Mouse (Mus musculus): ENCODE measurements at regions not wholly inside any gene's neighbourhood (a gene's known extent, or its start where the extent isn't known, plus 50 kb on each side); places are given as distances from the start of the nearest gene placed in this dataset.
A peak's percentile ranks its signal among the peaks of the same experiment; 100 is the strongest.

GRCm38 (mm10) chr19:60148313-60148965 is 78.1 kb downstream of the Fam204a start:
- 0 out of 2 replicates have a peak overlapping the region, but pooled peaks have one; percentile 15 for H3K27ac ChIP-seq
- H3K9ac ChIP-seq, result no peak overlapping the region
- H3K4me1 ChIP-seq, result peaks cover 41% of the 10 kb centered on the region
- no peaks in the 10 kb centered on the region for H3K9me3 ChIP-seq (replicated peaks)
- H3K36me3 ChIP-seq (ENCODE audit: poor library complexity, severe bottlenecking), result no peaks in the 10 kb centered on the region
- H3K4me2 ChIP-seq, result peak overlapping the region; percentile 48
- peak; percentile 66 for ATAC-seq
- peaks cover 58% of the 10 kb centered on the region for H3K27me3 ChIP-seq
- H3K4me3 ChIP-seq, result 0 out of 2 replicates have a peak overlapping the region, but pooled peaks have one; percentile 1
- 4% methylated on average over 8 of the region's 8 CpGs for WGBS

- Histone ChIP-seq H3K27ac (peak overlapping the region; percentile 58), H3K9me3 (replicated peaks) (no peaks in the 10 kb centered on the region), H3K4me2 (peak overlapping the region; percentile 48), H3K27me3 (peaks cover 65% of the 10 kb centered on the region), H3K36me3 (ENCODE audit: poor library complexity, severe bottlenecking) (no peaks in the 10 kb centered on the region), H3K4me1 (peaks cover 37% of the 10 kb centered on the region), H3K4me3 (peak overlapping the region; percentile 28), H3K9ac (peak overlapping the region; percentile 59)
- 21% methylated on average over 10 of the region's 10 CpGs for WGBS
- no peak for ATAC-seq
Measured at GRCm38 (mm10) chr19:60146451-60147190, 79.9 kb downstream of the Fam204a start.

GRCm38 (mm10) chr19:60145242-60145641 is 81.3 kb downstream of the Fam204a start:
- WGBS, result 45% methylated on average over 5 of the region's 5 CpGs
- Histone ChIP-seq H3K4me2 (peak overlapping the region; percentile 56), H3K27ac (no peak overlapping the region), H3K9me3 (replicated peaks) (no peaks in the 10 kb centered on the region), H3K4me1 (peaks cover 37% of the 10 kb centered on the region), H3K9ac (peak overlapping the region; percentile 43), H3K36me3 (ENCODE audit: poor library complexity, severe bottlenecking) (no peaks in the 10 kb centered on the region), H3K27me3 (peaks cover 72% of the 10 kb centered on the region), H3K4me3 (peak overlapping the region; percentile 39)
- ATAC-seq, result no peak

- H3K4me2 ChIP-seq, result peak overlapping the region; percentile 56
- peak; percentile 79 for ATAC-seq
- peak overlapping the region; percentile 43 for H3K9ac ChIP-seq
- peak overlapping the region; percentile 39 for H3K4me3 ChIP-seq
- peaks cover 31% of the 10 kb centered on the region for H3K4me1 ChIP-seq
- H3K27me3 ChIP-seq, result peaks cover 65% of the 10 kb centered on the region
- H3K9me3 ChIP-seq (replicated peaks), result no peaks in the 10 kb centered on the region
- WGBS, result 3% methylated on average over 20 of the region's 20 CpGs
- no peaks in the 10 kb centered on the region for H3K36me3 ChIP-seq (ENCODE audit: poor library complexity, severe bottlenecking)
- H3K27ac ChIP-seq, result no peak overlapping the region; the same call in 1 of the 2 replicates
Measured at GRCm38 (mm10) chr19:60144336-60144989, 82.0 kb downstream of the Fam204a start.

GRCm38 (mm10) chr19:60138881-60139280 is 87.6 kb downstream of the Fam204a start:
- no peak overlapping the region for H3K27ac ChIP-seq
- no peaks in the 10 kb centered on the region for H3K9me3 ChIP-seq (replicated peaks)
- WGBS, result 84% methylated on average over 2 of the region's 2 CpGs
- H3K4me3 ChIP-seq, result no peak overlapping the region
- H3K4me1 ChIP-seq, result no peaks in the 10 kb centered on the region
- H3K27me3 ChIP-seq, result peaks cover 24% of the 10 kb centered on the region; the same call in 1 of the 2 replicates
- H3K9ac ChIP-seq, result no peak overlapping the region
- ATAC-seq, result no peak
- no peak overlapping the region for H3K4me2 ChIP-seq
- no peaks in the 10 kb centered on the region for H3K36me3 ChIP-seq (ENCODE audit: poor library complexity, severe bottlenecking)

- no peaks in the 10 kb centered on the region for H3K4me1 ChIP-seq
- no peak for ATAC-seq
- H3K9ac ChIP-seq, result no peak overlapping the region
- no peaks in the 10 kb centered on the region for H3K36me3 ChIP-seq (ENCODE audit: poor library complexity, severe bottlenecking)
- H3K27me3 ChIP-seq, result peaks cover 7% of the 10 kb centered on the region; the same call in 1 of the 2 replicates
- H3K4me2 ChIP-seq, result no peak overlapping the region
- 90% methylated on average over 1 of the region's 1 CpGs for WGBS
- H3K9me3 ChIP-seq (replicated peaks), result no peaks in the 10 kb centered on the region
- H3K4me3 ChIP-seq, result no peak overlapping the region
- no peak overlapping the region for H3K27ac ChIP-seq
Measured at GRCm38 (mm10) chr19:60136491-60136890, 90.0 kb downstream of the Fam204a start.

- H3K27me3 ChIP-seq, result no peaks in the 10 kb centered on the region
- no peak overlapping the region for H3K27ac ChIP-seq
- H3K4me2 ChIP-seq, result no peak overlapping the region
- no peak overlapping the region for H3K9ac ChIP-seq
- H3K36me3 ChIP-seq (ENCODE audit: poor library complexity, severe bottlenecking), result no peaks in the 10 kb centered on the region
- no peaks in the 10 kb centered on the region for H3K4me1 ChIP-seq
- WGBS, result 74% methylated on average over 4 of the region's 4 CpGs
- no peak for ATAC-seq
- no peaks in the 10 kb centered on the region for H3K9me3 ChIP-seq (replicated peaks)
- H3K4me3 ChIP-seq, result no peak overlapping the region
Measured at GRCm38 (mm10) chr19:60134447-60135328, 91.8 kb downstream of the Fam204a start.

- 98% methylated on average over 2 of the region's 2 CpGs for WGBS
- H3K36me3 ChIP-seq (ENCODE audit: poor library complexity, severe bottlenecking), result no peaks in the 10 kb centered on the region
Measured at GRCm38 (mm10) chr19:60129635-60130034, 96.9 kb downstream of the Fam204a start.

GRCm38 (mm10) chr19:60124638-60125037 is 101.9 kb downstream of the Fam204a start:
- H3K27me3 ChIP-seq, result no peaks in the 10 kb centered on the region

More at GRCm38 (mm10) chr19:60129635-60130034, 96.9 kb downstream of the Fam204a start:
- no peaks in the 10 kb centered on the region for H3K27me3 ChIP-seq
- H3K27ac ChIP-seq, result no peak overlapping the region
- no peak overlapping the region for H3K4me2 ChIP-seq
- H3K4me3 ChIP-seq, result no peak overlapping the region
- H3K9ac ChIP-seq, result no peak overlapping the region
- no peaks in the 10 kb centered on the region for H3K9me3 ChIP-seq (replicated peaks)
- no peaks in the 10 kb centered on the region for H3K4me1 ChIP-seq
- ATAC-seq, result no peak

GRCm38 (mm10) chr19:60120917-60121316 is 105.6 kb downstream of the Fam204a start:
- Histone ChIP-seq H3K4me1 (no peaks in the 10 kb centered on the region), H3K9me3 (replicated peaks) (no peaks in the 10 kb centered on the region), H3K4me2 (no peak overlapping the region), H3K4me3 (no peak overlapping the region), H3K27me3 (no peaks in the 10 kb centered on the region), H3K9ac (no peak overlapping the region), H3K36me3 (ENCODE audit: poor library complexity, severe bottlenecking) (no peaks in the 10 kb centered on the region), H3K27ac (no peak overlapping the region)
- ATAC-seq, result no peak
- 74% methylated on average over 5 of the region's 5 CpGs for WGBS

More at GRCm38 (mm10) chr19:60124638-60125037, 101.9 kb downstream of the Fam204a start:
- Histone ChIP-seq H3K36me3 (ENCODE audit: poor library complexity, severe bottlenecking) (no peaks in the 10 kb centered on the region), H3K4me2 (no peak overlapping the region), H3K4me3 (no peak overlapping the region), H3K27ac (no peak overlapping the region), H3K4me1 (no peaks in the 10 kb centered on the region), H3K9ac (no peak overlapping the region), H3K9me3 (replicated peaks) (no peaks in the 10 kb centered on the region)
- 70% methylated on average over 2 of the region's 2 CpGs for WGBS
- no peak for ATAC-seq

GRCm38 (mm10) chr19:60119051-60119450 is 107.5 kb downstream of the Fam204a start:
- no peak overlapping the region for H3K27ac ChIP-seq
- H3K27me3 ChIP-seq, result no peaks in the 10 kb centered on the region
- H3K36me3 ChIP-seq (ENCODE audit: poor library complexity, severe bottlenecking), result no peaks in the 10 kb centered on the region
- no peak overlapping the region for H3K4me2 ChIP-seq
- no peaks in the 10 kb centered on the region for H3K9me3 ChIP-seq (replicated peaks)
- H3K4me3 ChIP-seq, result no peak overlapping the region
- H3K9ac ChIP-seq, result no peak overlapping the region
- no peak for ATAC-seq
- 29% methylated on average over 1 of the region's 1 CpGs for WGBS
- H3K4me1 ChIP-seq, result no peaks in the 10 kb centered on the region
